Mouse (Mus musculus) erythroblast, embryonic 14.5 days (primary cell): ENCODE results near the gene Hcrtr1.

Experiments used
- GATA1 ChIP-seq: IDR thresholded peaks from 2 replicates; pipeline ENCODE4 v1.6.1; 2012; ENCODE audit warnings: low read length, inconsistent platforms, mixed read lengths
- TAL1 ChIP-seq: IDR thresholded peaks from 3 replicates; pipeline ENCODE4 v1.6.1; 2012; ENCODE audit warnings: low read length, inconsistent platforms, mixed read lengths

- no peak for TF ChIP-seq GATA1
- no peak for TF ChIP-seq TAL1
These were observed 32.1 kb downstream of the Hcrtr1 start for GRCm38 (mm10) chr4:130107065-130107443.
